Mouse (Mus musculus) hindlimb bud, embryonic 11.5 days (tissue): ENCODE data around the gene Sptbn4.
A peak's percentile ranks its signal among the peaks of the same experiment; 100 is the strongest.

Experiments
- DNase-seq: peaks from one replicate; pipeline ENCODE4 v3.0.0-alpha.2; 2012; ENCODE audit warnings: low read depth, low spot score; ENCODE audit errors: extremely low spot score

The Sptbn4 gene

DNA sequence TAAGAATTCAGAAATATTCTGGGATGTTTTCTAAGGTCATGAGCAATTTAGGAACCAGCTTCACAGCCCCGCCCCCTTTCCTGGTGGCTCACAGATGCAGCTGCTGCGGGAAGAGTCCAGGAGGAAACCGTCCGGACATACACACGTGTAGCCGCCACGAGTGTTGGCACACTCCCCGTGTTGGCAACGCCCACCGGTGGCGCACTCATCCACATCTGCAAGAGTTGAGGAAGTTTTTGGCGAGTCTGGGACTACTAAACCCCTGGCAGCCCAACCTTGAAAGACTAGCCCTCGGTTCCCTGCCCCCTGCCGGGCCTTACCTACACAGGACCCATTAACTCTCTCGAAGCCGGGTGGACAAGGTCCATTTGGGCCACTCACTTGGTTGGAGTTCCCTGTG, 118.8 kb downstream of the Sptbn4 start:
- DNase-seq: no peak

DNA sequence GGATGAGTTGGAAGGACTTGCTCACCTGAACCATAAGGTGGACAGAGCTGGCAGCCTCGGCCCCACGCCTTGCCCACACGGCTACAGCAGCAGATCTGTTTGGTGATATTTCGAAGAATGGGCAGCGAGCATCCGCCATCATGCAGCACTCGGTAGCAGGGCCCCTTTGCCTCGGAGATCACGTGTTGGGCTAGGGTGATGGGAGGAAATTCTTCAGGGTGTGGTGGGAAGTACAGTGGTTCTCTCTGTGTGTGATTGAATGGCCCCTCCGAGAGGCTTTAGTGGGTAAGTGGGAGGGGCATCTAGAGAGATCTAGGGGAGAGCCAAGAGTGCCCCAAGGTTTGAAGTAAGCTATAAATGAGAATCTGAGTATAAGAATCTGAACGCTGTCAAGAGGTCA, 119.3 kb downstream of the Sptbn4 start:
- no peak for DNase-seq

DNA sequence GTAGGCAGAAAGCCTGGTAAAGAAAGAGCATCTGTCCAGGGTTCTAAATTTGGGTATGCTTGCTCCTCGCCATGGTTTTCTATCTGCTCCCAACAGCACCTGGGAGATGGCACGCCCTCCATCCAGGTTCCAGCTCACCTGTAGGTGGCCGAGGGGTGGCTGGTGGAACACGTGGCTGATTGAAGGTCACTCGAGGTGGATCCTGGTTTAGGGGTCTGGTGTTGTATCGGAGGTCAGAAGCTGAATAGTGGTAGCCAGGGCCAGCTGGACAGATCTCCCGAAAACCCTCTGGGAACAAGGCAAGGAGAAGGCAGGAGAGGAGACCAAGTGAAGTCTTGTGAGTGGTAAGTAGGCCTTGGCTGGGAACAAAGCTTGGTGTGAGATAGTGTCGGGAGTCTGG, 120.0 kb downstream of the Sptbn4 start:
- no peak for DNase-seq

DNA sequence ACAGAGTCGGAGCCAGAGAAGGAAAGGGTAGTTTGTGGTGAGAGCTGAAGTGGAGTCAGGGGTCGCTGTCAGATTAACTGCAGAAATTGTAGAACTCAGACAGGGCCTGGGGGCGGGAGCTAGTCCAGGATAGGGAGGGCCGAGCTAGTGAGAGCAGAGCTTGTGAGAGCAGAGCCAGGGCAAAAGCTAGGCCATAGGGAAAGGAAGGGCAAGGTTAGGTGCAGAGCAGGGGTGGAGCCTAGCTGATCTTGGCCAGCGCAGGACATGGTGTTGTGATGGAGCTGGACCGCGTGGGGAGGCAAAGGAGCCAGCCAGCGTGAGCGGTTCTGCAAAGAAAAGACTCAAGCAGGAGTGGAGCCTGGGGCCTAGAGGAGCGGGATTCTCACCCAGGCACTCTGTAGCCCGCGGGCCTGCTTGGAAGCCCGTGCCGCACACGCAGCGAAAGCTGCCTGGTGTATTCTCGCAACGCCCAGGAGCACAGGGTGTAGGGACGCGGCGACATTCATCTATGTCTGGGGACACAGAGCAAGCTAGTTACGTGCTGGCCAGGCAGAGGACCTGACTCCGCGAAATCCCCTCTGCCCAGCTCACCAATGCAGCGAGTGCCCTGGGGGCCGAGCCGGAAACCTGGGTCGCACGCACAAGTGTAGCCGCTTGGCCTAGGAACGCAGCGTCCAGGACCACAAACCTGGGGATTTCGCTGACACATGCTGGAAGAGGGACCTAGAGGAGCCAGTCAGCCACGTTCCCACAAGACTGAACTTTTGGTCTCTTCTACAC, 121.2 kb downstream of the Sptbn4 start:
- no peak for DNase-seq

DNA sequence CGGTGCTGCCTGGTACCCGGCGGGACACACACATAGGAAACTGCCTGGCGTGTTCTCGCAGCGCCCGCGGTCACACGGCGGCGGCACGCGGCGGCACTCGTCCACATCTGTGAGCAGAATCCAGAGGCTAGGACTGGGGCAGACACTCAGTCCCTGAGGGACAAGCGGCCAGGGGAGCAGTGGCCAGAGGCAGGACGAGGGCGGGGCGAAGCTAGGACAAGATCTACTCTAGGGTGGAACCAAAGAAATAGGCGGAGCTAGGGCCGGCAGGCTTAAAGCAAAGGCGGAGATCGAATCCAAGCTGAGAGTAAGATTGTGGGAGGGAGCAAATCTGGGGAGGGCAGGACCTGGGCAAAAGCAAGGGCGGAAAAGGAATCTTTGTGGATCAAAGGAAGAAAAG, 121.8 kb downstream of the Sptbn4 start:
- DNase-seq: peak; percentile 41

DNA sequence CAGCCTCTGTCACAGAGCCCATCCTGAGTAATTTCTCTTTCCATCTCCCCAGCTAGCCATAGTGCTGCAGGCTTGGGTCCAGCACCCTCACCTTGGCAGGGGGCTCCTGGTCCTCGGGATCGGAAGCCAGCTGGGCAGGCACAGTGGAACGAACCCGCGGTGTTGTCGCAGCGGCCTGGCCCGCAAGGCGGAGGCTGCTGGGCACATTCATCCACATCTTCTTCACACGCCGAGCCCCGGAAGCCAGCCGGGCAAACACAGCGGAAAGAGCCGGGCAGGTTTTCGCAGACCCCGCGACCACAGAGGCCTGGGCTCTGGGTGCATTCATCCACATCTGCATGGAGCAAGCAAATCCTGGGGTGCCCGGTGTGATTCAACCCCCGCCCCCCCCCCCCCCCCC, 122.6 kb downstream of the Sptbn4 start:
- no peak for DNase-seq

DNA sequence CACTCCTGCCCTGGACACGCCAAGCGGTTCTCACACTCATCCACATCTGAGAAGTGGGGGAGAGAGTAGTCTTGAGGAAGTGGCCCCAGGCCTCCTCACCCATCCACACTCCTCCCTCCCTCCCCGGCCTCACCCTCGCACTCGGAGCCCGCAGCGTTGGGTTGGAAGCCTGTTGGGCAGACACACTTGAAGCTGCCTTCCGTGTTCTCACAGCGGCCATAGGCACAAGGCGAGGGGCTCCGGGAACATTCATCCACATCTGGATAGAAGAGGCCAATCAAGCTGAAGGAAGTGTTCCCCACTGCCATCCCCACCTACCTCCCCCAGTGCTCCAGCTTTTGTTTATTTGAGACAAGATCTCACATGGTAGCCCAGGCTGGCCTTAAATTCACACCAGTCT, 123.3 kb downstream of the Sptbn4 start:
- no peak for DNase-seq

DNA sequence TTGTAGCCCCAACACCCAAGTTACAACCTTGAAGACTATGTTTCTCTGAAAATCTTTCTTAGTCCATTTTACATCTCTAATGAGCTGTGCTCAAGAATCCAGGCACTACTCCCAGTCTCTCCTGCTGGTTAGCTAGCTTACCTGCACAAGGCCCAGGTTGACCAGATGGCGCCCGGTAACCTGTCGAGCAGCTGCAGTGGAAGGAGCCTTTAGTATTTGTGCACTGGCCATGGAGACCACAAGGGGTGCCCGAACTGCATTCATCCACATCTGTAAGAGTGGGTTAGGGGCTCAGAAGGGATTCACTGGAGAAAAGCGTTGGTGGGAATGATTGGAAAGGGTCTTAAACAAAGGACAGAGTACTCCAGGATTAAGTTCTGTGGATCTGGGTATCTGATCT, 124.5 kb downstream of the Sptbn4 start:
- no peak for DNase-seq

DNA sequence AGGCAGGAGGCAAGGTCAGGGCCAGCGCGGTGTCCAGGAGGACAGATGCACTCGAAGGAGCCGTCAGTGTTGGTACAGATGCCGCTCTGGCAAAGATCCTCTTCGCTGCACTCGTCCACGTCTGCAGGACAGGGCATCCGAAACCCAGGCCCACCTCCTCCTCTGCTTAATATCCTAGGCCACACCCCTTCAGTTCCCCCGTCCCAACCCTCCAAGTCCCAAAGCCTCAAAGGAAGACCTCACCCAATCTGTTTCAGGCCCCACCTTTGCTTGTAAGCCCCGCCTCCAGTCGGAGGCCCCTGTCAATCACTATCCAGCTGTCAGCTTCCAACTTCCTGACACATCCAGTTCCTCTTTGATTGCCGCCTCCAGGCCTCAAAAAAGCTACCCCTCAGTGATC, 125.2 kb downstream of the Sptbn4 start:
- no peak for DNase-seq

DNA sequence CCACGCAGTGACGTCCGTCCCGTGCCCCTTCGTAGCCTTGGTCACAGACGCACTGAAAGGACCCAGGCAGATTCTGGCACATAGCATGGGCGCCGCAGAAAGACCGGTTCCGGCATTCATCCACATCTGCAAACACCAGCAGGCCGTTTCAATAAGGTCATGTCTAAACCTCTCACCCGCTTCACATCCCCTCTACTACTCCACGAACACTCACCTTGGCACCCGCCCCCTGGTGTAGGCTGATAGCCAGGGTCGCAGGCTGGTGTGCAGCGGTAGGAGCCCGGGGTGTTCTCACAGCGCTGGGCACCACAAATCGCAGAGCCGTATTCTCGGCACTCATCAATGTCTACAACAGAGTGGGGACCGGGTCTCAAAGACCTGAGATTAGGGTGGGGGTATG, 128.1 kb downstream of the Sptbn4 start:
- DNase-seq: no peak

DNA sequence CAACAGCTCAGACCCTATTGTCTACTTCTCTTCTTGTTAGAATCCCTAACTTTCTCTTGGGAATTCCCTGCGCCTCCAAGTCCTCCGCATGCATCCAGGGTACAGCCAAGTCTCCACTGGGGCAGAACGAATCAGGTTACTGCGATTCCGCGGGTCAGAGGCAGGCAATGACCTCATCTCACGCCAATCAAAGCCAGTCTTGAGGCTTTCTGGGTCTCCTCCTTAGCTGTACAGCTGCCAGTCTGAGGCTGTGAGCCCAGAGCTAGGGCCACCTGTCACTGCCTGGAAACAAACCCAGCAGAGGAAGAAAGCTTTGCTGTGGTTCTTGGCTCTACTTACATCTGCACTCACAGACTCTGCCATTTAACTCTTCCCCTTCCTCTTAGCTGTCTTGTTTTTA, 131.5 kb downstream of the Sptbn4 start:
- no peak for DNase-seq

DNA sequence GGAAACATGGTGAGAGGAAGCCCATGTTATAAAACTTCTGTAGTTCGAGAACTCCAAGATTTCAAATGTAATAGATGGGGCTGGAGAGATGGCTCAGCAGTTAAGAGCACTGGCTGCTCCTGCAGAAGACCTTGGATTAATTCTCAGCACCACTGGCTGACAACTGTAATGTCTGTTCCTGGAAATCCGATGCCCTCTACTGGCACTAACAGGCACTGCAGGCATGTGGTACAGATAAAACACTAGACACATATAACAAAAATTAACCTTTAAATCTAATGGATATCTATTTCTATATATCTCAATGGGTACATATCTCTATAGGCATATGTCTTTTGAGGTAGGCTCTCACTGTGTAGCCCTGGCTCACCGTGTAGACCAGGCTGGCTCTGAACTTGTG, 133.1 kb downstream of the Sptbn4 start:
- DNase-seq: no peak

DNA sequence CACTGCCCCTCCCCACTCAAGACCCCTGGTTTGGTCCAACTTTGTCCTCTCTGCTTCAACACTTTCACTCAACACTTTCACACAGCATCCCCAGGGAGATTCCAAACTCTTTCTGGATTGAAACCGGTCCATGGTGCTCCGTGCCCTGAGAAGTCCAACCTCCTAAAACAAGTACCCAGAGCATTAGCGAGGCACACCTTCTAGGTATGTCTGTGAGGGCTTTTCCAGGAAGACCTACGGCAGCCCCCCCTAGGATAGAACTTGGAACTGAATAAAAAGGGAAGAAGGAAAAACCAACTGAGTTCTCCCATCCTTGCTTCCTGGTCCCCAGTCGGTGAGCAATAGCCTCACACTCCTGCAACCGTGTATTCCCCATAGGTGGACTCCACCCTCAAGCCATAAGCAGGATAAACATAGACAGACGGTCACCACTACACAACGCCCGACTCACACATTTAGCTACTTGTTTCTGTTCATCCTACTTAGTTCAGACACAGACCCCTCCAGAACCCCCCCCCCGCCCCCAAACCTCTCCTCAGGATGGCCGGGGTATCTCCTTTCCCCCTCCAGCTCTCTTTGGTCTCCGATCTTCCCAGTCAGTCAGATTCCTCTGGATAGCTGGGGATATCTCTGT, 135.7 kb downstream of the Sptbn4 start:
- DNase-seq: no peak

DNA sequence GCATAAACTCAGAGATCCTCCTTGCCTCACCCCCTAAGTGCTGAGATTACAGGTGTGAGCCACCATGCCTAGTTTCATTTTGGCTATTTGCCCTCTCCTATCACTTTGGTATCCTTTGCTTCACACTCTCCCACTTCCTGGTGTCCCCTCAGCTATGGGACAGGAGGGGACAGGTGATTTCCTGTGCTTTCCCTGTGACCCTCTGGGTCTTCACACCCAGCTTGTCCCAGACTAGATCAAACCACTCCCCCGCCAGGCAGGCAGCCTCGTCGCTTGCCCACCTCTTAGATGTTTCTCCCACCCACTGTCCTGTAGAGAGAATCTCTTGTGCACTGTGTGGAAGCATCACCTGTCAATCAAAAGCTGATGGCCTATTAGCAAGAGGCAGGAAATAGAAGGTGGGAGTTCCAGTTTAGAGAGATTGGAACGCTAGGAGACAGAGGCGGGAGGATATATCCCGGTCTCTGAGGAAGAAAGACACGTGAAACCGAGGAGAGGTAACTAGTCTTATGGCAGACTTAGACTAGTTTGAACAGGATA, 136.4 kb downstream of the Sptbn4 start:
- no peak for DNase-seq

DNA sequence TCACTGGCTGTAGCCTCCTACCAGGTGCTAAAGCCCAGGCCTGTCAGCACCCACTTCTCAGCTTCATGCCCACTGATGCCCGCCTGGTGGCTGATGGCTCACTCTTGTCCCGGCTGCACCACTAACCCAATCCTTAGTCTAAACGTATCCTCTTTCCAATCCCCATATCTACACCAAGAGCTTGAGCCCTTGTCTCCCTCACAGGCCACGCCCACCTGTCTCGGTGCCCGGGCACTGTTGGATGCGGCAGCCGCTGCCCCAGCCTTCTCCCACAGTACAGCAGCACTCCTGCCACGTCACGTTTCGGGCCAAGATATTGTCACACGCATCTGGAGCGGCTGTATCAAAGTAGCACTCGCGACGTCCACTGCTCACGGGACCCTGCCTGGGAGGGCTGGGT, 137.2 kb downstream of the Sptbn4 start:
- no peak for DNase-seq

DNA sequence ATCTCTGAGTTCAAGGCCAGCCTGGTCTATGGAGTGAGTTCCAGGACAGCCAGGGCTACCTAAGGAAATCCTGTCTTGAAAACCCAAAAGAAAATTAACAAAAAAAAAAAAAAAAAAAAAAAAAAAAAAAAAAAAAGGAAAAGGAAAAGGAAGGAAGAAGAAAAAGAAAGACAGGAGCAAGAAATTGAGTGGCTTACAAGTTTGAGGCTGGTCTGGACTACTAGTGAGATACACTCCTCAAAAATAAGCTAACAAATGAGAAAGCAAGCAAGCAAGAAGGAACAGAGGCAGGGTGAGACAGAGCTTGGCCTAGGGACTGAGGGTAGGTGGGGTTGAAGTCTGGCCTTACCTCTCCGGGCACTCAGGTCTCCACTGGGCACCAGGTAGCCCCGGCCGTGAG, 137.7 kb downstream of the Sptbn4 start:
- DNase-seq: no peak

DNA sequence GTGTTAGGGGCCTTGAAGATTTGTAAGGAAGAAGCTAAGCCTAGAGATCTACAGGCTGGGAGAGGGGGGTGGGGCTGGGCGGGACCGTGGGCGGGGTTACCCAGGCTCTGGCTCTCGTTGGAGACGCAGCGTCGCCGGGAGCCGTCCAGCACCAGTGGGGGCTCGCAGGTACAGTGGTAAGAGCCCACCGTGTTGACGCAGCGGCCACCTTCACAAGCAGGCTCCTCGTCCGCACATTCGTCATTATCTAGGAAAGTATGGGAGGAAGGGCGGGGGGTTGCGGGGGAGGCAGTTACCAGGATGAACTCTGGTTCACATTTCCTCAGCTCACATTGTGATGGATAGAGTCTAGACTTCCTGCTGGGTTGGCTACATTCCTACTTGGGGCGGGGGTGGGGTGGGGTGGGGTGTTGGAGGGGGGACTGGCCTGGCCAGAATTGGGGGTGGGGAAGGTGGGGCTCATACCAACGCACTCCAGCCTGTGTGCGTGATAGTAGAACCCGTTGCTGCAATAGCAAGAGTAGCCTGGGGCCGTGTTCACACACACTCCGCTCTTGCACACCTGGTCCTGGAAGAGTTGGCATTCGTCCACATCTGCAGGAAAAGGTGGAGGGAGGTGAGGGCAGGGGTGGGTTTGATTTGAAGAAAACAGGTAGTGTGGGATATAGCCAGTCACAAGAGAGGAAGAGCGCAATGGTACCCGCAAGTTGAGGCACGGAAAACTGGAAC, 138.5 kb downstream of the Sptbn4 start:
- no peak for DNase-seq

DNA sequence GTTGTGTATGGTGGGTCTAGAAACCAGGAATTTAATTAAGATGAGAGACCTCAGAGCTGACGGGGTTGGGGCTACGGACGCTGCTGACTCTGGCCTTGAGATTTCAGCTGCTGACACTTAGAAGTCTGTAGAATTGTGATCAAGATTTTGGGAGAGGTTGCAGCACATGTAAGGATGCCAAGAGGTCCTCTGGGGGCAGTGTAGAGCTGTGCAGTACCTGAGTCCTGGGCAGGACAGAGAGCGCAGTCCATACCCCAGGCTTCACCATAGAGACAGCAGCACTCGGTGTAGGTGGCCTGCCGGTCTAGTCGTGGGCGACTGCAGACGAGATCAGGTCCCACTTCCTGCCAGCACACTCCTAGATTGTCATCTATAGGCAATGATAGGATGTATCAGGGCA, 139.9 kb downstream of the Sptbn4 start:
- no peak for DNase-seq
